Mouse (Mus musculus) lung, postnatal 10 days (tissue): ENCODE results near the gene Lrrc27.

Source experiments
- DNase-seq: peaks from one replicate; pipeline ENCODE4 v3.0.0; 2021

Gene Lrrc27

GRCm38 (mm10) chr7:139276150-139276549 lies 63.4 kb downstream of the Lrrc27 start:
- DNase-seq = no peak

- DNase-seq = no peak
Observed at GRCm38 (mm10) chr7:139277536-139277935, 64.7 kb downstream of the Lrrc27 start.

GRCm38 (mm10) chr7:139279571-139279970 lies 66.8 kb downstream of the Lrrc27 start:
- no peak for DNase-seq

GRCm38 (mm10) chr7:139280044-139280443 lies 67.3 kb downstream of the Lrrc27 start:
- no peak for DNase-seq

- peak; percentile 65 for DNase-seq
Observed at GRCm38 (mm10) chr7:139281195-139281594, 68.4 kb downstream of the Lrrc27 start.

- no peak for DNase-seq
Observed at GRCm38 (mm10) chr7:139282037-139282436, 69.2 kb downstream of the Lrrc27 start.

GRCm38 (mm10) chr7:139285295-139285943 lies 72.6 kb downstream of the Lrrc27 start:
- no peak for DNase-seq

GRCm38 (mm10) chr7:139288540-139288939 lies 75.8 kb downstream of the Lrrc27 start:
- no peak for DNase-seq
